Mouse (Mus musculus) B cell, adult (primary cell): ENCODE measurements around the gene Slc25a45. TPM values are rescaled to one million over a fixed set of nuclear protein-coding genes. Genes with fewer than 3 reads are reported as not detected.

Experiments
- total RNA-seq: library from RNA; stranded (reverse); gene quantifications from 4 replicates; pipeline ENCODE4 v1.2.4, GENCODE M21; 2023; ENCODE audit not compliant: inconsistent age

Gene Slc25a45
- 21.3 to 29.7 TPM (median 22.3 TPM) in 4 replicates for total RNA-seq

DNA sequence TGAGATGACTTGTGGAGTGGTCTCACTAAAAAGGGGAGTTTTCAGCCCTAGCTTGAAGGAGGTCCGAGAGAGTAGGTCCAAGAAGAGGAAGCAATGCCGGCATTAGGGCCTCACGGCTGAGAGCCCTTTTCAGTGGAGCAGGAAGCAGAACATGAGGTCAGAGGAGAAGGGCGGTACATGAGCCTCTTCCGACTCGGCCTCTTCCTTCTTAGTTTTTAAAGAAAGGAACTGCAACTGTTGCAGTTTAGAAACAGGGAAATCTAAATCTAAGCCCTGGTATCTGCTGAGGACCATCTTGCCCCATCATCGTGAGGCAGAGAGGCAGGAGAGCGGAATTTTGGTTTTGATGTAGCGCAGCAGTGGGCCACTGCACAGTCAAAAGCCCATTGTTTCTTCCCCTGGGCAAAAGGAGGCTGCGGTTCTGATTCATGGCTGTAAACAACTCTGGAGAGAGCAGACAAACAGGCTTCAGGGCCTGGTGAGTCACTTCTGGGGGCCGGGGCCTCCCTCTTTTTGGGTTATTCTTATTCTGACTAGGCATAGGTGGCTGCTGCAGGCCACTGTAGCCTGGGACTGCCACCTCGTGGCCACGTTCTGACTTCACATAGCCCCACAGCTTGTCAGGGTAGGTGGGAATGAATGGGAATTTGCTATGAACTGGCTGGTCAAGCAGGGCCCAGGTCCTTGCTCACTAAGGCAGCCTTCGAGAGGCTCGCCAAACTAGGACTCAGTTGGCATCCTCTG lies at the start of gene Slc25a45:
TSS of gene Slc25a45 (plus strand) at position 191 of the 744 bp plus-strand sequence.

GRCm38 (mm10) chr19:5874969-5875480 lies 2.6 kb upstream of the Slc25a45 start, which contains the start of gene Frmd8:
Gene Frmd8, minus strand, starts transcription at chr19:5875274.

DNA sequence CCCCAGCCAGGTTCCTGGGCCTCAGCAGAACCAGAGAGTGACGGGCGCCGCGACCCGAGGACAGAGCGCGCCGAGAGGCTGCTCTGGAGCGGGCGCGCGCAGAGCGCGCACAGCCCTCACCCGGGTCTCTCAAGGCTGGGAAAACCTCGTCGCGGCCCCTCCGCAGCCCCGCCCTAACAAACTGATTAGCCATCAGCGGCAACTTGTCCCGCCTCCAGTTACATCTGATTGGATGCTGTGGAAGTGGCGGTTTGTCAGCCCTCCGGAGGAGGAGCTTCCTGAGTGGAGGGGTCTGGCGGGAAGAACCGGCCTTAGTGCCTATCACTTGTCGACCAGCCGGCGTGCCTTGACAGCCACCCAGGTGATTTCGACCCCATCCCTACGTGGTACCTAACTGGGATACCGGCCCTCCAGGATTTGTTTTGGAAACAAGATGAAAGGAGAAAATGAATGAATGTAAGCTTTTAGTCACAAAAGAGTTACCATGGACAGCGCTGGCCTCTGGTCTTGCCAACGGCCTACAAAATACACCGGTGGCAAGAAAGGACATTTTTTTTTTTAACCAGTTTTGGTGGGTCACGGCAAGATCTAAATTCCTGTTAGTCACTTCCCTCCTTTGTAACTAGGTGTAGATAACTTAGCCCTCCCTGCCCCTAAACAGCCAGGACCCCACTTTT lies 16.5 kb downstream of the Slc25a45 start, which contains the start of gene Tigd3:
TSS of gene Tigd3 (minus strand) at position 148 of the 677 bp plus-strand sequence.

GRCm38 (mm10) chr19:5913007-5913719 lies 35.6 kb downstream of the Slc25a45 start, which contains the start of gene Dpf2:
Gene Dpf2, minus strand, starts transcription at chr19:5913010.

GRCm38 (mm10) chr19:5924713-5925093 lies 47.1 kb downstream of the Slc25a45 start, which contains the start of gene Cdc42ep2:
Gene Cdc42ep2, minus strand, starts transcription at chr19:5924816.

Other genes with a start within 250 kb of the Slc25a45 start
- 140 to 150 TPM (median 143 TPM) in 4 replicates for gene Rela, start 240.3 kb upstream of the Slc25a45 start, total RNA-seq
- 618 to 650 TPM (median 632 TPM) in 4 replicates for gene Sipa1, start 214.1 kb upstream of the Slc25a45 start, total RNA-seq
- gene Map3k11, start 189.1 kb upstream of the Slc25a45 start, total RNA-seq: 52.6 to 59.1 TPM (median 55.7 TPM) in 4 replicates
- 187 to 202 TPM (median 194 TPM) in 4 replicates for gene Pcnx3, start 188.9 kb upstream of the Slc25a45 start, total RNA-seq
- not detected in 4 replicates for gene Kcnk7, start 173.4 kb upstream of the Slc25a45 start, total RNA-seq
- gene Ehbp1l1, start 151.5 kb upstream of the Slc25a45 start, total RNA-seq: 49.9 to 52.9 TPM (median 51.1 TPM) in 4 replicates
- gene Fam89b, start 148.2 kb upstream of the Slc25a45 start, total RNA-seq: 19.9 to 23.5 TPM (median 21.9 TPM) in 4 replicates
- 0.24 to 0.45 TPM in 2 of 4 replicates, not detected in the others for gene Ltbp3, start 136.9 kb upstream of the Slc25a45 start, total RNA-seq
- 74.4 to 97.3 TPM (median 80.0 TPM) in 4 replicates for gene Scyl1, start 106.4 kb upstream of the Slc25a45 start, total RNA-seq
- 29.4 to 40.1 TPM (median 35.7 TPM) in 4 replicates for gene Frmd8, start 2.5 kb upstream of the Slc25a45 start, total RNA-seq
- 1.9 to 2.7 TPM (median 2.6 TPM) in 4 replicates for gene Tigd3, start 16.3 kb downstream of the Slc25a45 start, total RNA-seq
- gene Dpf2, start 35.2 kb downstream of the Slc25a45 start, total RNA-seq: 161 to 182 TPM (median 167 TPM) in 4 replicates
- 0.29 to 0.69 TPM (median 0.35 TPM) in 3 of 4 replicates, not detected in the other for gene Cdc42ep2, start 47.0 kb downstream of the Slc25a45 start, total RNA-seq
- 73.1 to 80.6 TPM (median 74.2 TPM) in 4 replicates for gene Pola2, start 86.4 kb downstream of the Slc25a45 start, total RNA-seq
- not detected in 4 replicates for gene Slc22a20, start 108.3 kb downstream of the Slc25a45 start, total RNA-seq
- 82.1 to 108 TPM (median 91.6 TPM) in 4 replicates for gene Capn1, start 138.1 kb downstream of the Slc25a45 start, total RNA-seq
- 176 to 196 TPM (median 188 TPM) in 4 replicates for gene Syvn1, start 168.8 kb downstream of the Slc25a45 start, total RNA-seq
- gene Mrpl49, start 180.0 kb downstream of the Slc25a45 start, total RNA-seq: 14.5 to 19.1 TPM (median 18.6 TPM) in 4 replicates
- gene Fau, start 180.0 kb downstream of the Slc25a45 start, total RNA-seq: 3,370 to 3,487 TPM (median 3,432 TPM) in 4 replicates
- gene Znhit2, start 183.4 kb downstream of the Slc25a45 start, total RNA-seq: 11.7 to 16.6 TPM (median 12.9 TPM) in 4 replicates
- 9.3 to 20.4 TPM (median 16.4 TPM) in 4 replicates for gene Tm7sf2, start 190.6 kb downstream of the Slc25a45 start, total RNA-seq
- 88.4 to 98.7 TPM (median 94.0 TPM) in 4 replicates for gene Vps51, start 199.4 kb downstream of the Slc25a45 start, total RNA-seq
- gene Tmem262, start 202.2 kb downstream of the Slc25a45 start, total RNA-seq: not detected in 4 replicates
- gene Gm28374, start 204.4 kb downstream of the Slc25a45 start, total RNA-seq: 1.0 to 1.4 TPM in 2 of 4 replicates, not detected in the others
- 52.4 to 58.0 TPM (median 54.3 TPM) in 4 replicates for gene Zfpl1, start 207.1 kb downstream of the Slc25a45 start, total RNA-seq
- 1.4 to 3.9 TPM (median 2.2 TPM) in 4 replicates for gene Cdca5, start 207.2 kb downstream of the Slc25a45 start, total RNA-seq
- gene AC131692.1, start 216.6 kb downstream of the Slc25a45 start, total RNA-seq: not detected in 4 replicates
- gene Naaladl1, start 228.0 kb downstream of the Slc25a45 start, total RNA-seq: not detected in 4 replicates
- 8.1 to 10.4 TPM (median 8.8 TPM) in 4 replicates for gene Sac3d1, start 240.8 kb downstream of the Slc25a45 start, total RNA-seq